Mouse (Mus musculus) thymus, postnatal 14 days (tissue): ENCODE results near the gene Aldh1l2.
"Not testable (repeated sequence)": the region's sequence is repeated elsewhere in the genome, so short reads cannot be mapped to it uniquely, and the experiment has no call there.

Experiments
- DNase-seq: peaks from one replicate; pipeline ENCODE4 v3.0.0; 2021

Aldh1l2 gene

DNA sequence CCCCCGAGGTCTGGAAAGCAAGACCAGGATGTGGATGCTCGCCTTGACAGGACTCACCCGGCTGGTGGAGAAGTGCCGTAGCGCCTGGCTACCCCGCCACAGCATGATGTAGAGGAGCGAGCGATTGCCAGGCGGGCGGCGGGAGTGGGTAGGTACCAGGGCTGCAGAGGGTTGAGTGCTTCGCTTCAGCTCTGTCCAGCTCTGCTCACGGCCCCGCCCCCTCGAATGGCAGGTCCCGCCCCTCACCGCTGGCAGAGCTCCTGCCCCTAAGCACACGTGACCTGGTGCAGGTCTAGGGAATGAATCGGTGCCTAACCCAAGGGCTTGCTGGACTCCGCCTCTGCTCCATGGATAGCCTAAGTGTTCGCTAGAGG lies at the start of gene Aldh1l2:
Gene Aldh1l2, minus strand, starts transcription at position 231 of the 374 bp plus-strand sequence.
- DNase-seq: peak; percentile 57

DNA sequence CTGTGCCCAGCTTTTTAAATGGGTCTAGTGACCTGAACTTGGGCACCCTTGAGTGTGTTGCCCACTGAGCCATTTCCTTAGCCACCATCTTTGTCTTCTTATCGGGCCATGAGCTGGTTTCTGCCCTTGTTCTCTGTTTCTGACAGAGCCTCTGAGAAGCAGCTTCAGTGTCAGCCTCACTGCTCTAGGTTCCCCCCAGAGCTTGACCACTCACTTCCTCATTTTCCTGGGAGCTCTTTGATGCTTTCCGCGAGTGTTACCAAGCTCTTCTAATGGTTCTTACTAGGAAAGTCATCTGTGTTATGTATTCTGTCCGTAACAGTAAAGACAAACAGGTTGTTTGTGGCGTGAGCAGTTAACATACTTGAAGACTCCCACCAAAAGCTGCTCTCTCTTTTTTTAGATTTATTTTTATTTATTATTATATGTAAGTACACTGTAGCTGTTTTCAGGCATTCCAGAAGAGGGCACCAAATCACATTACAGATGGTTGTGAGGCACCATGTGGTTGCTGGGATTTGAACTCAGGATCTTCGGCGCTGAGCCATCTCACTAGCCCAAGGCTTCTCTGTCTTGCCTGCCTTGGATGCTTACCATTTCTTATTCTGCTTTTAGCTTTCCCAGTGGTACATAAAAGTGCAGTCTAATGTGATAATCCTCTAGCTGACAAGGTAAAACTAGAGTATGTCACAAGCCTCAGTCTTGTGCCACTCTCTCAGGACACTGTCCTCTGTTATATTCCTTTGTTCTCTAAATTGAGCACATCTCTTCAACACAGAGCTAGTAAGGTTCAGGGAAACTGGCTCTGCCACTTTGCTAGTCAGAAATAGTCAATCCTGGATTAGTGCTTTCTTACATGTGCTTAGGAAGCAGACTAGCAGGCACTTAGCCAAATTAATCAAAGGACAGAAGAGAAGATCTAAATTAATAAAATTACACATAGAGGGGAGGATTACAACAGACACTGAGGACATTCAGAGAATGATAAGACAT lies 31.8 kb upstream of the Aldh1l2 start:
- DNase-seq: no peak

- no peak for DNase-seq
Observed at GRCm38 (mm10) chr10:83563005-83563404, 29.1 kb upstream of the Aldh1l2 start.

DNA sequence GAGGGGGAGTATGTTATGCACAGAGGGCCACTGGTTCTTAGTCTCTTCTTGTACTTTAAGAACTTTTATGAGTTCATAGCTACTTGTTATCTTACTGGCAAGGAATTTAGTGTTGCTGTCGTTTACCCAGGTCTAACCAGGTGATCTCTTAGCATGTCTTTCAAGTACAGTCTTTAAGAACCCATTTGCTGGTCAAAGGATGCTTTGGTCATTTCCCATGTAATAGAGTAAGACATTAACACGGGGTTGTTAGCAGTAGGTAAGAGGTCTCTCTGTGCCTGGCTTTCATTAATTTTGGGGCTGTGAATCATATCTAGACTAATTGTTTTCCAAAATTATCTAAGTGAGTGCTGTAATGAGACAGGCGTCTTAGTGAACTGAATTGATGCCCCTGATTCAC lies 11.4 kb upstream of the Aldh1l2 start:
- DNase-seq: no peak

- DNase-seq: peak; percentile 64
Observed at GRCm38 (mm10) chr10:83544103-83544479, 10.2 kb upstream of the Aldh1l2 start.

DNA sequence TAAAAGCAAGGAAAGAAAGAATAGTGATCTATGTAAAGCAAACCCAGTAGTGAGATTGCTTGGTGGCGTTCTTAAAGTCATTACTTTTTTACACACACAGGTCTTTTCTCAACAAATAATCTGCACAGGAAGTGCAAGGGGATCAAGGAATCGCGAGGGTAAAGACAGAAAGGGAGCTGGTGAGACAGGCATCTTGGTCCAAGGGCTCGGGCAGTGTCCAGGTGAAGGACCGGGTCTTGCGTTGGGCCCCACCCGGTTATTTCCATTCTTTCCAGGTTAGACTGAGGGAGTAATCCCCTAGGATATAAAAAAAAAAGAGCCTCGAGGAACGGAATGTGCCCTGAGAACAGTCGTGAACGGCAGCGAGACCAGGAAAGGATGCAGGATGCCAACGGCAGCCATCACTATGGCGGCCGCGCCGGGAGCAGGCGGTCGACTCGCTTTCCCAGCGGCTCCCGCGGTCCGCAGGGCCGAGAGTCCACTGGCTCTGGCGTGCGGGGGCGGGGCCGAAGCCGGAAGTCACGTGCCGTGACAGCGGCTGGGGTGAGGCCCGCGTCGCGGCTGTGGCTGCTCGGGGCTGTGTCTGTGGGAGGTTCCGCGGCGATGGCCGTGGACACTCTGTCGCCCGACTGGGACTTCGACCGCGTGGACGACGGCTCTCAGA lies 9.6 kb upstream of the Aldh1l2 start, which contains the start of gene Washc4:
Gene Washc4, plus strand, starts transcription at position 314 of the 664 bp plus-strand sequence.
- peak; percentile 94 for DNase-seq

GRCm38 (mm10) chr10:83542241-83542640 lies 8.3 kb upstream of the Aldh1l2 start:
- DNase-seq: no peak

GRCm38 (mm10) chr10:83540092-83540491 lies 6.2 kb upstream of the Aldh1l2 start:
- DNase-seq: no peak

- no peak for DNase-seq
Observed at GRCm38 (mm10) chr10:83539311-83539980, 5.5 kb upstream of the Aldh1l2 start.

DNA sequence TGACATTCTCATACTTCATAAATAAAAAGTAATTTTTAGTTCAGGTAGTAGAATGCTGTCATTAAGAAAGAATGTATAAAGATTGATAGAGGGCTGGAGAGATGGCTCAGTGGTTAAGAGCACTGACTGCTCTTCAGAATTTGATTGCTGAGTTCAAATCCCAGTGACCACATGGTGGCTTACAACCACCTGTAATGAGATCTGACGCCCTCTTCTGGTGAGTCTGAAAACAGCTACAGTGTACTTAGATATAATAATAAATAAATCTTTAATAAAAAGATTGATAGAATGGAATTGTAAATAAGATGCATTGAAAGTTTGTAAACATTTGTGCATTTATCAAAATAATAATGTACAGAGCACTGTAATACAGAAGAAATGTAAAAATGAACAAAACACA lies 2.5 kb upstream of the Aldh1l2 start:
- no peak for DNase-seq

GRCm38 (mm10) chr10:83533258-83533909 lies 556 bp downstream of the Aldh1l2 start:
- DNase-seq: no peak

- DNase-seq: no peak
Observed at GRCm38 (mm10) chr10:83530384-83530967, 3.5 kb downstream of the Aldh1l2 start.

- not testable (repeated sequence) for DNase-seq
Observed at GRCm38 (mm10) chr10:83524238-83524637, 9.7 kb downstream of the Aldh1l2 start.

GRCm38 (mm10) chr10:83520990-83521389 lies 12.9 kb downstream of the Aldh1l2 start:
- DNase-seq: peak; percentile 11

DNA sequence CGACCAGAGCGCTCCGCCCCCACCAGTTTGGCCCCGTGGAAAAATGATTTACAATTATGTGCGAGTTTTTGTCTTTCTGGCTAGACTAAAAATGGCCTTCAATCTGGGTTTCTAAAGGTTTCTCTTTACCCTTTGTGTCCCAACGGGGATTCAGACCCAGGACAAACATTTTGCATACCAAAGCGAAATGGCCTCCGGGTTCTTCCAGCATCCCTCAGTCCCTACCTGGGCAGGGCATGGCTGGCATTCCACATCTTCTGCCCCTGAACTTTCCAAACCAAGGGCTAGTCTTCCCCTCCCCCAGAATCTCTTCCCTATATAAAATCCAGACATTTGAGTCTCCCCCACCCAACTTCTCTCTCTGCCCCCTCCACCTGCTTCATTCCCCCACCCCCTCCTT lies 20.2 kb downstream of the Aldh1l2 start:
- DNase-seq: no peak

DNA sequence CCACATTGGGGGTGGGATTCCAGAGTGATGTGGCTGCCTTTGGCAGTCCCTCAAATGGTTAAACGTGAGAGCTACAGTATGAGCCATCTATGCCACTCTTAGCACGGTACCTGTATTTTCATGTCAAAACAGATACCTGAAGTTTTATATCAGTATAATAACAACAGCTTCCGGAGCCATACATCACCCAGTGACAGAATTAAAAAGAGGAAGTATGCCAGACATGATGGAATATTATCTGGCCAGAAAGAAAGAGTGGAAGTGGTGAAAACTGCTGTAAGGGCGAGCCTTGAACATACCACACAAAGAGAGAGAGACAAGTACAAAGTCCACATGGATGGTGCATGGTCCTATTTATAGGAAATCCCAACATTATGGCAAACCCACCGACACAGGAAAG lies 22.6 kb downstream of the Aldh1l2 start:
- DNase-seq: no peak

DNA sequence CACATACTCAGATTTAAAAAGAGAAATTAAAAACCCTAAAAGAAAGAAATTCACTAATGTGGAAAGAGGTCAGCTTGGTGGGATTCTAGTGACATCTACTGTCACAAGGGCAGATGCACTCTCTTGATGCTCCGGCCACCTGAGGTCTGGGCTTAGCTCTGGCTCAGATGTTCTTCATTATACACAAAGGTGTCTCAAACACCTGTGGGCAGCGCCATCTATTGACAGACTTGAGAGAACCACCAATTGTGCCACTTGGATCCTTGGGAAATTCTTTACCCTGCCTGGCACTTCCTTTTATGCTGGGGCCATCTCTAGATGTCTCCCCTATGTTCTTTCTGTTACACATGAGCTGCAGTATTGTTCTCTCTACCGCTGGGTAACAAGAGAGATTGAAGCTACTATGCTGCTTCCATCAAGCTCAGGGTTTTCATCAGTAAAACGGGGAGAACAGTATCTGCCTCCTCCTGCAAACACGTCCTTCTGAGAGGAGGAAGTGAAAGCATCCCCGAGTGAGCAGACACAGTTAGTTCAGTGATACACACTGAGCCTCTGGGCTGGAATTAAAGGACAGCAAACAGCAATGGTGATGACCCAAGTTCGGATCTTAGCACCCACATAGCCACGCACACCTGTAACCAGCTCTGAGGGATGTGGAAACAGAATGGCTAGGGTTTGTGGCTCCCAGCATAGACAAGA lies 24.8 kb downstream of the Aldh1l2 start:
- DNase-seq: peak; percentile 49

GRCm38 (mm10) chr10:83497321-83497720 lies 36.6 kb downstream of the Aldh1l2 start:
- no peak for DNase-seq

DNA sequence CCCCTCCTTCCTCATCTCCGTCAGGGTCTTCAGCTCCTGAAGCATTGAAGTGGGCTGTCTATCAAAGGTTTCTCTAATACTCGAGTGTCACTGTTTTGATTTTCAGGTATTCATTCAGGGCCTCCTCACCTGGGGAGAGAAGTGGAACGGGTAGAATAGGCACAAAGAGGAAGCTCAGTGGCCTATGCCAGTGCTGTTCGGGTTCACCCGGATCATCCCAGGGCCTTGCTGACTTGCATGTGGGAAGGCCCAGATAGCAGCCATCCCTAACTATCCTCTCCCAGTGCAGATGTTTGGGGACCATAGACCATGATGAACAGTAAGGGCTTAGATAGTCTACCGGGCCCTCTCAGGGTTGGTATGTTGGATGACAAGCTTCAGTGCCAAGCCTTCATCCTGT lies 43.4 kb downstream of the Aldh1l2 start:
- no peak for DNase-seq

GRCm38 (mm10) chr10:83477286-83477685 lies 56.7 kb downstream of the Aldh1l2 start:
- DNase-seq: no peak

- DNase-seq: no peak
Observed at GRCm38 (mm10) chr10:83475226-83475625, 58.7 kb downstream of the Aldh1l2 start.

- DNase-seq: no peak
Observed at GRCm38 (mm10) chr10:83457531-83457930, 76.4 kb downstream of the Aldh1l2 start.
